Mouse (Mus musculus): ENCODE data around the gene Zfp704.

DNA sequence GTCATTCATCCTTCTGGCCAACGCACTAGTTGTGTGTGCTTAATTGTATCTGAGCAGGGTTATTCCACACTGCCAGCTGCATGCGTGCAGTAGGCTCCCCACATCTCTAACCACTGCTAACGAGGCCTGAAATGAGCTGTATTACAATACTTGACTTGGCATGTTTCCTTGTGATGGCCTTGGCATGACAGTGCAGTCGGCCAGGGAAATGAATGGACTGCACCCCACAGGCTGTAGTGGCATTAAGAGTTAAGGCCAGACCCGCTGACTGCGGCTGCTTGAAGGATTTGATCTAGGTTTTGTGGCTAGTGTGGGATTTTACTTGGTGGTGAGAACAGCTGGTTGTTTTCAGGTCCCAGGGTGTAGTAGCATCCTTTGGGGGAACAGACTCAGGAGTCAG lies 185.2 kb downstream of the Zfp704 start:
- TF ChIP-seq CTCF (IDR thresholded peaks at IDR 0.05 in 2 of 3, conservative IDR thresholded peaks at IDR 0.05 in 1 of 3; ENCODE audit: control insufficient read depth in 1 of 3, insufficient read depth in 1 of 3, low read depth in 2 of 3, low read length in 3 of 3, poor library complexity in 1 of 3, severe bottlenecking in 1 of 3) (no peak), POLR2AphosphoS5 (IDR thresholded peaks at IDR 0.05; ENCODE audit: borderline replicate concordance, low read depth, low read length) (no peak), NELFE (IDR thresholded peaks at IDR 0.05; ENCODE audit: low read depth, low read length) (no peak), ZC3H11A (IDR thresholded peaks at IDR 0.05; ENCODE audit: low read depth, low read length) (no peak), MAX (IDR thresholded peaks at IDR 0.05; ENCODE audit: low read length) (no peak), POLR2AphosphoS2 (IDR thresholded peaks at IDR 0.05; ENCODE audit: low read length) (no peak), RCOR1 (IDR thresholded peaks at IDR 0.05; ENCODE audit: low read depth, low read length) (no peak), USF1 (IDR thresholded peaks at IDR 0.05; ENCODE audit: low read depth, low read length) (no peak), CHD2 (IDR thresholded peaks at IDR 0.05; ENCODE audit: low read length) (no peak), POLR2A (IDR thresholded peaks at IDR 0.05; ENCODE audit: control insufficient read depth in 1 of 2, insufficient read depth in 1 of 2, low read depth in 1 of 2, low read length in 2 of 2, poor library complexity in 1 of 2) (no peak), GATA1 (IDR thresholded peaks at IDR 0.05; ENCODE audit: low read depth, low read length) (no peak)

Measured in MEL (cell line).